Mouse (Mus musculus): Measurements from ENCODE around the gene Mast1.

Gene Mast1

DNA sequence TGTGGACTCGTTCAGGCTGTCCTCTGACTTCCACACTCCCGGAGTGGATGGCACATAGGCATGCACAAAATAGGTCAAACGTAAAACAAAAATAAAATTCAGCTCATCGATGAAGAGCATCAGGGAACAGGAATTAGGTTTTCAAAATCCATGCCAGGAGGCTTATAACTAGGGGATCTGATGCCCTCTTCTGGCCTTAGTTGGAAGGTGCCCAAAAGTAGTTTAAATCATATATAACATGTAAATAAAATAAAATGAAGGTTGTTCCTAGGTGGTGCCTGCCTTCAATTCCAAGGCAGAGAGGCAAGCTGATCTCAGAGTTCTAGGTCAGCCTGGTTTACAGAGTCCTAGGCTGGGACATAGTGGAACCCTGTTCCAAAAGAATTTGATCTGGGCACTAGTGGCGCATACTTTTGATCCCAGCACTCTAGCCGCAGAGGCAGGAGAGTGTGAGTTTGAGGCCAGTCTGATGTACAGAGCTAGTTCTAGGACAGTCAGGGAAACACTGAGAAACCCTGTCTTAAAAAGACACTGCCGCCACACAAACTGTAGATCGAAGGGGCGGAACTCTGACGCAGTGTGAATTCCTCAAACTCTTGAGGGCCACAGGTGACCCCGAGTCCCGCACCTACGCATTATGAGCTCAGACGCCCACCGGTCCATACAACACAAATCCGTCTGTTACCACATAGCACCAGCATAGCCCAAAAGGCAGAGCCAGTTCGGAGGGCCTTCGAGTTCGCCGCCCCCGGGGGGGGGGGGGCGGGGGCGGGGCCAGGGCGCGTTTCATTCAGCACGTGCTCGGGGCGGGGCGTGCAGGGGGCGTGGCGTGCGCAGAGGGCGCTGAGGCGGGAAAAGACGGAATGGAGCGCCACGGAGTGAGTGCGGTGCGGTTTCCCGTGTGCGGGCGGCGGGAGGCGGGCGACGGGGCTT lies 65.5 kb downstream of the Mast1 start, which contains the start of gene Syce2:
Syce2 (plus strand) TSS at position 736 of the 933 bp plus-strand sequence.
- DNase-seq, result peak; percentile 96
